Mouse (Mus musculus) lung, adult 2 months (tissue): ENCODE data around the gene Bclaf1. TPM values are rescaled to one million over a fixed set of nuclear protein-coding genes. Genes with fewer than 3 reads are reported as not detected.
A peak's percentile ranks its signal among the peaks of the same experiment; 100 is the strongest.

Experiments used
- DNase-seq: peaks from one replicate; pipeline ENCODE4 v3.0.0; 2022
- H3K4me1 ChIP-seq: fragments of 200-500 bp; 2 replicates; pipeline ENCODE4 v1.6.1; 2011; ENCODE audit warnings: low read length; ENCODE audit not compliant: control insufficient read depth, insufficient read depth
- H3K4me3 ChIP-seq: fragments of 200-500 bp; replicated peaks from 2 replicates; pipeline ENCODE3; 2011; ENCODE audit warnings: low read depth, mild to moderate bottlenecking, control low read depth, low read length; ENCODE audit errors: extremely low read depth
- CTCF ChIP-seq: fragments of 200-500 bp; IDR thresholded peaks from 2 replicates; pipeline ENCODE4 v1.5.1; 2011; ENCODE audit warnings: mild to moderate bottlenecking, low read length, control low read depth; ENCODE audit not compliant: insufficient read depth
- POLR2A ChIP-seq: fragments of 200-500 bp; IDR thresholded peaks from 2 replicates; pipeline ENCODE4 v1.6.1; 2011; ENCODE audit warnings: low read depth, mild to moderate bottlenecking, control low read depth, low read length, borderline replicate concordance; ENCODE audit errors: extremely low read depth
- WGBS: fragments of 180-500 bp; shearing (Covaris S2); methylation state at CpG from one replicate; pipeline ENCODE4 v1.1.7; 2018; 5-methylcytosine and 5-hydroxymethylcytosine counted together
- polyA plus RNA-seq: library from polyadenylated mRNA; depleted of rRNA; stranded (reverse); fragments of >200 nt; gene quantifications from 2 replicates; pipeline ENCODE4 v1.2.3, GENCODE M21; 2012

The Bclaf1 gene
- polyA plus RNA-seq, 1 experiment = 19.0 TPM

DNA sequence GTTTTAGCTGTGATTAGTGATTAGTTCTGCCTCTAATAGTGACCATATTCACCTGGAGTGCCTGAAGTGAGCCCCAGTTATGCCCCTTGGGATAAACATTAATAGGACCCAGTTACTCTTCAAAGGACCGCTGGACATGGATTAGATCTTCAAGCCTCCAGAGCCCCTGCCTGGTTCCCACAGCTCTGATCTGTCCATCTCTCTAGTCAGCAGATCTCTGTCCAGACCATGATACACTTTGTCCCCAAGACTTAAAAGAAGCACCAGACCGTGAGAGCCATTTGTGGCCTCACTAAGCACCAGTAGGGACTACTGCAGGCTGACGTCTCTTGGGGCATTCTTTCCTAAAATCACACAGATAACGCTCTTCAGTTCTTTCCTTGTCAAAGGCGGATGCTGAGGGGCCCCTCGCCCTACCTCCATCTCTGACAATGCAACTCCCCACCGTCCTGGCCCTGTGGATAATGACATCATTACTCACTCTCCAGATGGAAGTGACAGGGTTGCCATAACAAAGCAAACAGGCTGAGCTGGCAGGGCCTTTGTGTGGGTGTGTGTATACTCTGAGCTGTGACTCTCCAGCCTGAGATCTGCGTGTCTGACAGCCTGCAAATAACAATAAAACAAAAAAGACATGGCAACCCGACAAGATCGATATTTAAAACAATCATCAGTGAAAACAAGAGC is 26.8 kb upstream of the Bclaf1 start:
- 18% methylated on average over 10 of the region's 10 CpGs for WGBS
- peaks cover 3% of the 10 kb centered on the region; the same call in 1 of the 2 replicates for H3K4me1 ChIP-seq
- H3K4me3 ChIP-seq = no peak overlapping the region
- TF ChIP-seq CTCF (no peak), POLR2A (no peak)
- DNase-seq = no peak

DNA sequence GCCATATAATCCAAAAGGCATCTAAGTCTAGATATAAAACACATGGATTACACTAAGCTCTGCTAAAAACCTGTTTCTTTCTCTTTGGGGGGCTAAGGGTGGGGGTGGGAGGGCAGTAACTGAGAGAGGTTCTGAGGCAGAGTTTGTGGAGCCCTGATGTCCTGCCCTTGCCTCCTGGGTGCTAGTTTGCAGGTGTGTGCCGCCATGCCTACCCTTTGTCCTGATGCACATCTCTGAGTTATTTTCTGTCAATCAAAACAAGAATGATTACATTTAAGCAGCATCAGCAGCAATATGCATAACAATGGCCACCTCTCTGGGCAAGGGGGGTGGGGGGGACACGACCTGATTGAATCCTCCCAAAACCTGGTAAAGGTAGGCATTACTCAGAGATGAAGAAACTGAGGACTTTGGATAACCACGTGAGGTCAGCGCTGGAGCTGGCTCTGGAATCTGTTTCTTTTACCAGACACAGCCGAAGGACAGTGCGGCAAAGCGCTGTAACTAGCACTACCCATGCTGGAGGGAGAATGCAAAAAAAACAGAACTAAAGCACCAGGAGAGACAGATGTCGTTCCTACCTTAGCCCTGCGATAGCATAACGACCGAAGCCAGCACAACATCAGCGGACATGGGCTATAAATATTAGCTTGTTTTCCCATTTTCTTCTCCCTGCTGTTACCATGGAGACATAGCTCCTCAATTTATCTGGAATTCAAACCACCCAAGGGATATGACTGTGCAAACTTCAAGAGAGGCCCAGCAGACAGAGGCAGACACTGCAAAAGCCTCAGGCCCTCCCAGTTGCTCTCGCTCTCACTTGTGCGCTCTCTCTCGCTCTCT is 26.1 kb upstream of the Bclaf1 start:
- H3K4me1 ChIP-seq = peaks cover 3% of the 10 kb centered on the region; the same call in 1 of the 2 replicates
- H3K4me3 ChIP-seq = no peak overlapping the region
- no peak for DNase-seq
- 59% methylated on average over 15 of the region's 15 CpGs for WGBS
- TF ChIP-seq POLR2A (no peak), CTCF (no peak)

DNA sequence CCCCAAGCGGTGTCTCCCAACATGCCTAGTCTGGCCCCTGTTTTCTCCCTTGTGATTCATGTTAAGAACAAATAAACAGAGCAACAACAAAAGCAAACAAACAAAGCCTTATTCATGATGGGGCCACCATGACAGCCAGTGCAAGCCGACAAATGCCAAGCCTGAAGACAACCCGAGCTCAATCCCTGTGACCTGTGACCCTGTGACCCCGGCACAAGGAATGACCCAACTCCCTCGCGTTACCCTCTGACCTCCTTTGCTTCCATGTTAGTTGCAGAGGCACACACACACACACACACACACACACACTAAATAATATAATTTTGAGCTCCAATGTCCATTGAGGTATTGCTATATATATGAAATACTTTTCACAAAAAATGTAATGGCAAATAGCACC is 24.9 kb upstream of the Bclaf1 start:
- no peak for DNase-seq
- Histone ChIP-seq H3K4me1 (peaks cover 3% of the 10 kb centered on the region; the same call in 1 of the 2 replicates), H3K4me3 (no peak overlapping the region)
- TF ChIP-seq POLR2A (no peak), CTCF (no peak)
- WGBS = 71% methylated on average over 6 of the region's 6 CpGs

DNA sequence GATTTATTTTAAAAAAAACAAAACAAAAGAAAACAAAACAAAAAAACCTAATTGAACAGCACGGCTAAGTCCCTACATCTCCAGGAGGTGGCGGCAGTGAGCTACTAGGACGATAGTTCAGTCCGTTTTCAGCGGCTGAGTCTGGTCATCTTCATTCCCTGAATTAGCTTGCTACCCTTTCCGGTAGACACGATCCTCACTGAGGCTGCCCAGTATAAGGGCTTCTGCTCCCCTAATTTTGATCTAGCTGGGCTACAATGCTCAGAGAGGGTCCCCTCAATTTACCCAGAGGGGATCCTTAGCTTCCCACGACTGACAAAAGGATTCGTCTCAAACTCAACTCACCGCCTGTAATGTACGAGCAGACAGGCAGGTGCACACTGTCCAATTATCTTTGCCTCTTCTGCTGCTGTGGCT is 21.8 kb upstream of the Bclaf1 start:
- DNase-seq = peak; percentile 73
- TF ChIP-seq CTCF = peak; percentile 91
- no peak for TF ChIP-seq POLR2A
- Histone ChIP-seq H3K4me1 (peaks cover 3% of the 10 kb centered on the region; the same call in 1 of the 2 replicates), H3K4me3 (no peak overlapping the region)
- WGBS = 17% methylated on average over 11 of the region's 11 CpGs

DNA sequence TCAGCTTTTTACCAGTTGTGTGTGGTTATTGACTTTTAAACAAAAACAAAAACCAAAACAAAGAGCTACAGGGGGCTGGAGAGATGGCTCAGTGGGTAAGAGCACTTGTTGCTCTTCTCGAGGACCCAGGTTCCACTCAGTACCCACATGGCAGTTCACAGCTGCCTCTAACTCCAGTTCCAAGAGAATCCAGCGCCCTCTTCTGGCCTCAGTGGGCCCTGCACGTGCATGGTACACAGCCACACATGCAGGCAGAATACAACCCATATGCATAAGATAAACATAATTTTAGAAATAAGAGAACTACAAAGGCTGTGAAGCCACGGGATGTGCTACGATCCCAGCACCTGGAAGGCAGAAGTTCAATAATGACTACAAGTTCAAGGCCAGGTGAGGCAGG is 16.3 kb upstream of the Bclaf1 start:
- WGBS = 69% methylated on average over 5 of the region's 5 CpGs
- TF ChIP-seq CTCF = 0 out of 2 replicates have a peak, but pooled peaks have one; percentile 10
- TF ChIP-seq POLR2A = no peak
- no peak for DNase-seq

DNA sequence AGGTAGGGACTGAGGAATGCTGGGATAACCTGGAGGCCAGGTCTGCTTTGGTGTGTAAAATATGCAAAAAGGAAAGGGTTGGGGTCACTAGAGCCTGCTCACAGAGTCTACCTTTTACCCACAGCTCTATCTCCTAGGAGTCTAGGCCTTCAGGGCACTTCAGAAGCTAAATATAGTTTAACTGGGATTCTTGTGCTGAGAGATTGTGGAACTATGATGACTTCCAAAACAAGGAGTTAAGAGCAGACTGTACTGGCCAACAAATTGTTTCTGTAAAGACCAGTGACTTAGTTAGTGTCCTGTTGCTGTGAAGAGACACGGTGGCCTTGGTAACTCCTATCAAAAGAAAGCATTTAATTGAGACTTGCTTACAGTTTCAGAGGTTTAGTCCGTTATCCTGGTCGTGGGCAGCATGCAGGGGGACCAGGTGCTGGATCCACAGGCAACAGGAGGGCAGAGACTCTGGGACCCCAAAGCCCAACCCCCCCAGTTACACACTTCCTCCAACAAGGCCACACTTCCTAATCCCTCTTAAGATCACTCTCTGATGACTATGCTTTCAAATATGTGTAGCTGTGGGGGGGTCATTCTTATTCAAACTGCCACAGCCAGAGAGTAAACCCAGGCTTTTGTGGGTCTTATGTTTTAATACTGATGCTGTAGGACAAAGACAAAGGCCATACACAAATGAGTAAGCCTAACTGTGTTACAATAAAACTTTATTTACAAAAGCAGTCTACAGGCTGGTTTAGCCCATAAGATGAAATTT is 13.9 kb upstream of the Bclaf1 start:
- 62% methylated on average over 3 of the region's 3 CpGs for WGBS
- no peak overlapping the region for H3K4me3 ChIP-seq
- H3K4me1 ChIP-seq = no peaks in the 10 kb centered on the region
- TF ChIP-seq CTCF (no peak), POLR2A (no peak)
- no peak for DNase-seq

More for the DNA sequence above, 16.3 kb upstream of the Bclaf1 start:
- no peak overlapping the region for H3K4me3 ChIP-seq
- no peaks in the 10 kb centered on the region for H3K4me1 ChIP-seq

DNA sequence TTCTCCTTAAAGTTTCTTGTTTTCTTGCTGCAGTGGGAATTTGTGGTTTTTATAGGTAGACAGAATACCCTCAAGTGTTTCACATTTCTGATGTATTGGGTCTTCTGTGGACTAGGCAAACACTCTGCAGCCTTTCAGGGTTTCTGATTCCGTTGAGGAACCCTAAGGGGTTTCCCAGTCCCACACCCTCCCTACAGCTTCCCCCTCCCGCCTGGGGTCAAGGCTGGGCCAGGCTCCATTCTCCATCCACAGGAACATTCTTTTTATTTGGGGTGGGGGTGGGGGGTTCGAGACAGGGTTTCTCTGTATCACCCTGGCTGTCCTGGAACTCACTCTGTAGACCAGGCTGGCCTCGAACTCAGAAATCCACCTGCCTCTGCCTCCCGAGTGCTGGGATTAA is 13.2 kb upstream of the Bclaf1 start:
- H3K4me1 ChIP-seq = no peaks in the 10 kb centered on the region
- no peak for TF ChIP-seq POLR2A
- TF ChIP-seq CTCF = no peak
- DNase-seq = no peak
- H3K4me3 ChIP-seq = no peak overlapping the region
- 70% methylated on average over 5 of the region's 5 CpGs for WGBS

DNA sequence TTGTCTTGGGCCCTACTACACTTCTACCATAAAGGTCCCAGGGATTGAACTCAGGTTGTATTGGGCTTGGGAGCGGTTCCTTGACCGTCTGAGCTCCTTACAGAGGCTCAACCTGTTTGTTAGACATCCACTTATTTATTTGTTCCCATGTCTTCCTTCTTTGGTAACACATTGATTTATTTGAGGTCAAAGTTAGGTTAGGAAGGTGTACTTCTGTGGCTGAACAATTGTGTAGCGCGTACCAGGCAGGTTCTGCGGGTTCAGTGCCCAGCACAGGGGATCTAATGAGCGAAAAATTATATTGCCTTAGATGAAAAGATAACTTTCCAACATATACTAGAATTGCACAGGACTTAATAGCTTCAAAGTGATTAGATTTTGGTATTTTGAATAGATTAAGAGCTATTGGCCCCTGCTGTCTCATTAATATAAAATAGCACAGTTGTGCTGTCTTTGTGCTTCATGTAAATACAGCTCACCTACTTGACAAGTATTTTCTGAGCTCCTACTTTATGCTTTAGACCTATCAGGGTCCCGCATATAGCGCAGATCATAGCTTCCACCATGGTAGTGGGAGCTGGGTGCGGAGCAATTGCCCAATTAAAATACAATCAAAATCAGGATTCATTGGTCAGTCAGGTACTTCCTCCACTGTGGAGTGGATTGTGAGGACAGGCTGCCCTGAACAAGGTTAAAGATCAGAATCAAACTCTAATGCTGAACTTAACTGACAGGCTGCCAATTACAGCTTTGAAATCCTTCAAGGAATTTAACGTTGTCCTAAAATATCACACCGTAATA is 1.1 kb upstream of the Bclaf1 start:
- Histone ChIP-seq H3K4me3 (peak overlapping the region; percentile 80), H3K4me1 (peaks cover 2% of the 10 kb centered on the region)
- TF ChIP-seq POLR2A (no peak), CTCF (no peak)
- 50% methylated on average over 11 of the region's 11 CpGs for WGBS
- DNase-seq = peak; percentile 31

DNA sequence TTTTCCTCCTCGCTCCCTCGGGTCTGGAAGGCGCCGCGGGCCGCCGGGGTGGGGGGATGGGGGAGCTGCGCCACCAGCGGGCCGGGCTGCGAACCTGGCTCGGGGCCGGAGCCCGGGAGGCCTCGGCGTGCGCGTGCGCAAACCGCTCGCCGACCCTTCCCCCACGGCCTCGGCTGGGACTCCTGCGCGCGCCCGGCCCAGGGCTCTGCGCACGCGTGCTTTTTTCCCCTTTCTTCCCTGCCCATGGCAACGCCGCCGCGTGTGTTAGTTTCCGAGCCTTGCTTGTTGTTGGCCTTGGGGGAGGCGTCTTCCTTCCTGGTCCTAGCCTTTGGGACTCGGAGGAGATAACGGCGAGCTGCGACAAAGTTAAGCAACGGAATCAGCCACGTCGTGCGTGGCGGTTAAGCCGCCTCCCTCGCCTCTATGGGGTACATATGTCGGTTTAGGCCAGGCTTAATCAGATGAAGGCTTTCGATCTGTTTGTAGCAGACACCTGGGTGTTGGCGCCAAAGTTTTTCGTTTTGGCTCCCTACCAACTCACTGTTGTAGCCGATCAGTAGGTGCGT is 550 bp downstream of the Bclaf1 start:
- no peak for TF ChIP-seq CTCF
- peak; percentile 55; the same call in 1 of the 2 replicates for TF ChIP-seq POLR2A
- DNase-seq = peak; percentile 87
- Histone ChIP-seq H3K4me1 (peaks cover 5% of the 10 kb centered on the region), H3K4me3 (peak overlapping the region; percentile 99)
- WGBS = 0% methylated on average over 43 of the region's 54 CpGs
